Mouse (Mus musculus) lung, postnatal 4 days (tissue): ENCODE data around the gene Phc1.

Experiments used
- DNase-seq, 2 experiments: peaks; one replicate each; pipeline ENCODE4 v3.0.0; 2021

Phc1 gene

DNA sequence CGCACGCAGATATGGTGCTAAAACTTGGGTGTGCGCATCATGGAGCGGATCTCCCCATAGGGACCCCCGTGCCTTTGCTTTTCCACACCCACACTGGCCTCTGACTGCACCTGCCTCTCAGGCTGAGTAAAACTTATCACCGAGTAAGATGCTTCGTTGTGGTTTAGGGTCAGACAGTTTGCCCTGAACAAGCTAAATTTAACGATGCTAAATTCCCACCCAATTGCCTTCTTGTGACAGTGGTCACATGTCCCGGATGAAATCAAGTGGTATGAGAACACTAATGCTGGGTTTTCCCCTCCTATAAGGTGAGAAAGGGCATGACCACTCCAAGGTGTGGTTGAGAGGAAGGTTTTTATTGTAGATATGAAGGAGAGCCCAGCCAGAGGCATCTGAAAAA is 46.6 kb downstream of the Phc1 start:
- DNase-seq = no peak

DNA sequence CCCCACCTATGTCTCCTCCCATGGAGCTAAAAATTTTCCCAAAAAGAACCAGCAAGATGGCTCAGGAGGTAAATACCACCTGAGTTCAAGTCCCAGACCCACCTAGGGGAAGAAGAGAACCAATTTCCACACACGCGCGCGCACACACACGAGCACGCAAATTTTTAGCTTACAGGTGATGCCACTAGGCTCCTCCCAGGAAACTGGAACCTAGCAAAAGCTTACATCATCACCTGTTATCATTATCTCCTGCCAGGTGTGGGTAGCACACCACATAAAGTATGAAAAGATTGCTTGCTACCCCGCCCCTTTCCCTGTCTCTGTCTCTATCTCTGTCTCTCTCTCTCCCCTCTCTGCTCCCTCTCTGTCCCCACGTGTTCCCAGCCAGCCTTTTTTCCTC is 47.2 kb downstream of the Phc1 start:
- no peak for DNase-seq

GRCm38 (mm10) chr6:122292184-122292583 is 48.2 kb downstream of the Phc1 start:
- DNase-seq = no peak

GRCm38 (mm10) chr6:122291735-122292134 is 48.6 kb downstream of the Phc1 start:
- no peak for DNase-seq

DNA sequence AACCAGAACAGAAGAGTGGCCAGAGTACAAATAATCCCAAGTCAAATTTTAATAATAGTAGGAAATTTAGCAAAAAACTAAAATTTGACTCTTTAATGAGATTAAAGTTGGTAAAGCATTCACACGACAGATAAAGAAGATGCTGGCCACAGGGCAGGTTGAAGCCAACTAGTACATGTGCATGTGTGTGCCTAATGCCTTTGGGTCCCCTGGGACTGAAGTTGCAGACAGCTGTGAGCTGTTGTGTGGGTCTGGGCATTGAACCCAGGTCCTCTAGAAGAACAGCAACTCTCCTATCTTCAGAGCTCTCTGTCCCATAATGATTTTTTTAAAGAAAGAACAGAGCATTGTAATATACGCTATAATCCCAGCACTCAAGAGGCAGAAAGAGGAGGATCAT is 49.1 kb downstream of the Phc1 start:
- no peak for DNase-seq

- DNase-seq = no peak
Measured at GRCm38 (mm10) chr6:122290253-122290652, 50.1 kb downstream of the Phc1 start.

- DNase-seq = no peak
Measured at GRCm38 (mm10) chr6:122289313-122289712, 51.0 kb downstream of the Phc1 start.

- DNase-seq = no peak
Measured at GRCm38 (mm10) chr6:122288263-122288662, 52.1 kb downstream of the Phc1 start.

DNA sequence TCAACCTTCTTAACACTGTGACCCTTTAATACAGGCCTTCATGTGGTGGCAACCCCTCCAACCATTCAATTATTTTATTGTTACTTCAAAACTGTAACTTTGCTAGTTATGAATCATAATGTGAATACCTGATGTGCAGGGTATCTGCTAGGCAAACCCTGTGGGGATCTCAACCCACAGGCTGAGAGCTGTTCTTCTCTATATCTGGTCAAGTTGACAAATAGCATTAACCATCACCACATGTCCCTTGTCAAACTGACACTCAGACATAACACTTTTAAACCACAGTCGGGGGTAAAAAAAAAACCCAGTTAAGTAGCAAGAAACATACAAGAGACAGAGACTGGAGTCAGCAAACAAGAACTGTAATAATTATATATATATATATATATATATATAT is 55.5 kb downstream of the Phc1 start:
- DNase-seq = no peak

GRCm38 (mm10) chr6:122284304-122284703 is 56.1 kb downstream of the Phc1 start:
- no peak for DNase-seq

- DNase-seq = no peak
Measured at GRCm38 (mm10) chr6:122283429-122283828, 56.9 kb downstream of the Phc1 start.

GRCm38 (mm10) chr6:122282782-122283181 is 57.6 kb downstream of the Phc1 start, which contains the start of gene Klrg1:
TSS of gene Klrg1 (minus strand) at chr6:122282882.
- DNase-seq = no peak

- DNase-seq = no peak
Measured at GRCm38 (mm10) chr6:122276565-122276964, 63.8 kb downstream of the Phc1 start.

GRCm38 (mm10) chr6:122274546-122274945 is 65.8 kb downstream of the Phc1 start:
- no peak for DNase-seq

DNA sequence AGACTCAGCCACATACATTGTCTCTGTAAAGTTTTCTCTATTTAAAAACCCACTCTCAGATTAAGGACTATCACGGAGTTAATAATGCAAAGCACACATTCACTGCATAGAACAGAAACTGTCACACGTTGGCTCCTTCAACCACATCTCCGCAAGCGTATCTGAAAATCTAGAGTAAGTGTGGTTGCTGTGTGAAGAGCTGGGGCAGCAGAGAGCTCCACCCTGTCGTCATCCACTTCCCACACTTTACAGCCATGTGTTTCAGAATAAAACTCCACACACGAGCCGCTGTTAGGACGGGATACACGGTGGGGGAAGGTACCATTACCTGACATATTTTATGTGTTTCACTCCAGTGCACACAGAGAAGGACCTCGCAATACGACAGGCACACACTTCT is 70.2 kb downstream of the Phc1 start:
- DNase-seq = no peak

- DNase-seq = no peak
Measured at GRCm38 (mm10) chr6:122269170-122269569, 71.2 kb downstream of the Phc1 start.

GRCm38 (mm10) chr6:122268561-122268960 is 71.8 kb downstream of the Phc1 start:
- peak; percentile 19 to 48 for DNase-seq
